Mouse (Mus musculus): Measurements from ENCODE around the gene Sbsn. TPM values are rescaled to one million over a fixed set of nuclear protein-coding genes. Genes with fewer than 3 reads are reported as not detected.

Sbsn gene
- 5.6 and 7.5 TPM in 2 replicates for polyA plus RNA-seq (2012; rRNA removed)

DNA sequence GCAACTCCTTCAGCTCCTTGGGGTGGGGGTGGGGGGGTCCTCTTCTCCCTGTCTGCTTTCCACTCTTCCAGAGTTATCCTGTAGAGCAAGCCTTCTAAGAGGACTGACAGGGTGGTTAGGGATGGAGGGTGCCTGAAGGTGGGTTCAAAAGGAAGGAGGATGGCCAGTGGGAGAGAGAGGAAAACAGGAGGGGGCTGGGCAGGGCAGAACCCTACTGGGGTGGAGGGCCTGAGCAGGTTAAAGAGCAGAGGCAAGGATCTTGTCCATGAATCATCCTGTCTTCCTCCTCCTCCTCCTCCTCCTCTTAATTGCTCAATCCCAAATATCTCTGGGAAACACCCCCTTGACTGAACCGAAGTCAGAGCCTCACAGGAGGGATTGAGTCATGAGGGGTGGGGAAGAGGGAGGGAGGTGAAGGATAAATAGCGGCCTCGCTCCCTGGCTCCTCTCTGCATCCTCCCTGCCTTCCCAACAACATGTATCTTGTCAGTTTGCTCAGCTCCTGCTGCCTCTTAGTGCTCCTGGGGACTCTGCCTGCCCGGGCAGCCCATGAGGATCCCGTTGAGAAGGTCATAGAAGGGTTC is at the start of gene Sbsn:
Sbsn (plus strand) TSS at position 386 of the 584 bp plus-strand sequence.

DNA sequence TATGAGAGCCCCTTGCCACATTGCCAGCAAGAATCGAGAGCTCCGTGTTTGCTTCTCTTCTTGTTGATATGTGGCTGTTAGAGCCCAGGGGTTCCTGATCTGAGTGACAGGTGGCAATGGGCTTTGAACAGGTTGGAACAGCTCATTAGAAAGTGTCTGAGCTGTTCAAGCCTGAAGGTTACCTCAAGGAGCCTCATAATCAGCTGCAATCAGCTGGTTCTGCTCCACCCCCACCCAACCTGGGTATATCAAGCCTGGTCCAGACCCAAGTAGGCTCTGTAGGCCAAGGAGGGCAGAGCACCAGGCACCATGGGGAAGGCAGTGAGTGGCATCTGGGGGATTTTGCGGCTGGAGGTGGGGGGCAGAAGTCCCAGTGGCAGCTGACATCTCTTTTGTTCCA is 39.3 kb upstream of the Sbsn start, which contains the start of gene Atp4a:
Atp4a (plus strand) TSS at position 268 of the 400 bp plus-strand sequence.

DNA sequence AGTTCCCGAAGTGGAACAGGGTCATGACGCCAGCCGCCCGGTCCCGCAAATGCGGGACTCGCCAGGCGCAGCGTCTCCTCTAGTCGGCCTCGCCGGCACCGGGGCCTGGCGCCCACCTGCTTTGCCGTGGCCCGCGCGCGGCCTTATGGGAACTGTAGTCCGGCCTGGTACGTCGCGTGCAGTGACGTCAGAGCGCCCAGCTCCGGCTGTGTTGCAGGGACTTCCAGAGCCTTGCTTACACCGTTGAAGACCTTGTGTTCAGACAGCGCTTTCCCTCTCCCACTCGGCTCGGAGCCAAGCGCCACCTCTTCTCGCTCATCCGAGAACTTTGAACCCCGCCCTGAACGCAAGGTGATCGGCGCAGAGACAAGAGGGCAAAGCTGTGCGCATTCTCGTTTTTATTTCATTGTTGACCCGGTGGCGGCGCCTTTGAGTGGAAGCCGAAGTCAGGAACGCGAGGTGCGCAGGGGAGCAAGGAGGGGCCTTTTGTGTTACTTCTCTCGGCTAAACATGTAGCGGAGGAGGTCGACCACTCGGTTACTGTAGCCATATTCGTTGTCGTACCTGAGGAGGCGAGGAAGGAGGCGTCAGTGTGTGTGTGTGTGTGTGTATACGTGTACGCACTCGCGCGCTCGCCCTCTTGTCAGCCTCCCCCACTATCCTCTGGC is 21.7 kb upstream of the Sbsn start, which contains the start of gene Tmem147:
Tmem147 (minus strand) TSS at position 145 of the 668 bp plus-strand sequence.

DNA sequence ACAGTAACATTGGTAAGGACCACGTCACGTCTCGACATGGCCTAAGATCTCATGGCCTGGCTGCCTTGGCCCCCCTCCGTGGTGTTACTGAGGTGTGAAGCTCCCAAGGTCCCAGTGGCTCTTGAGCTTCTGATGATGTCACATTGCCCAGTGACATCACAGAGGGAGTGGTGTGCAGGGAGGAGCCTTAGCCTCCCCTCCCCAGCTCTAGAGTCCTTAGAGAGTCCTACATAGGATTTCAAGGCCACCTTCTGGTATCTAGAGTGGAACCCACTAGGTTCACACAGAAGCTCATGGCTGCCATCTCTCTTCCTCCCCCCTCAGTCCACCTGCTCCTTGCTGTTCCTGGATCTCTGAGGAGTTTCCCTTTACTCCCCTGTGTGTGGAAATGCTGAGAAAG is 7.7 kb upstream of the Sbsn start, which contains the start of gene Gapdhs:
Gapdhs (minus strand) TSS at position 65 of the 400 bp plus-strand sequence.

DNA sequence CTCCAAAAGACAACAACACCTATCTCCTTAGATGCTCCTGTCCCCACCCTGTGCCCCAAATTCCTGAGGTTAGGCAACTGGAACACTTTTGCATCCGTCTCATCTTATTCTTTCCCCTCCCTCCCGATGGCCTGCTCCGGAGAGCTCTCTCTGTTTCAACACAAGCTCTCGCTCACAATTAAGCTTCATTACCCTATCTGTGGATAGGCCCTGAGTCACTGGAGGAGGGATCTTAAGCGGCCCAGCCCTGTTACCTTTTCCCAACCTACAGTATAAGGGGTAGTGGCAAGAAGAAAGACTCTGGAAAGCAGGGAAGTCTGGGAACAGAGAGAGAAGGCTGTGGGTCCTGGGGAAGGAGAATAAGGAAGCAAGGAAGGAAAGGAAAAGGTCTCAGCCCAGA is 12.2 kb downstream of the Sbsn start, which contains the start of gene Dmkn:
Dmkn (plus strand) TSS at position 301 of the 400 bp plus-strand sequence.

DNA sequence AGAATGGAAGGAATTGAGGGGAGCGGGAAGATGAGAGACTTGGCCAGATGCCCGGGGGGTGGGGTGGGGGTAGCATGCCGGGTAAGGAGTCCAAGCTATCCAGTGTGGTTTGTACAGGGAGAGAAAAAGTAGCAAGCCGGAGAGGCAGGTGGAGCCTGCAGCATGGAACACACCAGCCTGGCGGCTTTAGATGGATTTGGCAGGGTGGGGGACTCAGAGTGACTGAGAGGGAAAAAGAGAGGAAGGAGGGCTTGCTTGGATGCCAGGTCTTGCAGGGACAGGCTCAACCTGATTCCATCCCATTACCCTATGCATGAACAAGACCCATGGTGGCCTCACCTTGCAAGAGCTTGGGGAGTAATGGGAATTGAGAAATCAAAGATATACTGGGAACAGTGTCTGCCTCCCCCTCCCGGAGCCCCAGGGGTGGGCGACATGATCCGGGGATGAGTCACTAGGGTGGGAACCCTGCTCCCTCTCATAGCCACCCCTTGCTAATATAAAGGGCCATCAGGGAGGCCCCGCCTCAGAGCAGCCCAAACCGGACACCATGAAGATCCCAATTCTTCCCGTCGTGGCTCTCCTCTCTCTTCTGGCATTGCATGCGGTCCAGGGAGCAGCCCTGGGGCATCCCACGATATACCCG is 36.2 kb downstream of the Sbsn start, which contains the start of gene Krtdap:
Krtdap (plus strand) TSS at position 520 of the 646 bp plus-strand sequence.

Other genes starting within 250 kb of the Sbsn start
- gene Arhgap33, start 216.4 kb upstream of the Sbsn start, polyA plus RNA-seq (2012; rRNA removed), result 224 and 228 TPM in 2 replicates
- 7.7 and 8.1 TPM in 2 replicates for gene Hspb6, start 199.3 kb upstream of the Sbsn start, polyA plus RNA-seq (2012; rRNA removed)
- gene Proser3, start 199.2 kb upstream of the Sbsn start, polyA plus RNA-seq (2012; rRNA removed), result 24.6 and 24.9 TPM in 2 replicates
- 51.4 and 53.4 TPM in 2 replicates for gene Lin37, start 191.6 kb upstream of the Sbsn start, polyA plus RNA-seq (2012; rRNA removed)
- gene U2af1l4, start 188.2 kb upstream of the Sbsn start, polyA plus RNA-seq (2012; rRNA removed), result 90.6 and 105 TPM in 2 replicates
- 6.8 and 8.1 TPM in 2 replicates for gene Gm49396, start 188.1 kb upstream of the Sbsn start, polyA plus RNA-seq (2012; rRNA removed)
- 130 and 143 TPM in 2 replicates for gene Psenen, start 187.8 kb upstream of the Sbsn start, polyA plus RNA-seq (2012; rRNA removed)
- gene Igflr1, start 186.0 kb upstream of the Sbsn start, polyA plus RNA-seq (2012; rRNA removed), result 7.5 and 8.5 TPM in 2 replicates
- gene Kmt2b, start 162.7 kb upstream of the Sbsn start, polyA plus RNA-seq (2012; rRNA removed), result 69.9 and 74.4 TPM in 2 replicates
- gene Zbtb32, start 152.6 kb upstream of the Sbsn start, polyA plus RNA-seq (2012; rRNA removed), result 0.18 and 0.21 TPM in 2 replicates
- gene Upk1a, start 138.6 kb upstream of the Sbsn start, polyA plus RNA-seq (2012; rRNA removed), result 2.3 and 2.6 TPM in 2 replicates
- 788 and 848 TPM in 2 replicates for gene Cox6b1, start 125.3 kb upstream of the Sbsn start, polyA plus RNA-seq (2012; rRNA removed)
- not detected in 2 replicates for gene Etv2, start 115.6 kb upstream of the Sbsn start, polyA plus RNA-seq (2012; rRNA removed)
- 91.4 and 95.2 TPM in 2 replicates for gene Rbm42, start 101.2 kb upstream of the Sbsn start, polyA plus RNA-seq (2012; rRNA removed)
- gene Haus5, start 86.5 kb upstream of the Sbsn start, polyA plus RNA-seq (2012; rRNA removed), result 35.7 and 41.2 TPM in 2 replicates
- gene Pmis2, start 79.9 kb upstream of the Sbsn start, polyA plus RNA-seq (2012; rRNA removed), result not detected in 2 replicates
- not detected in 2 replicates for gene 2200002J24Rik, start 52.5 kb upstream of the Sbsn start, polyA plus RNA-seq (2012; rRNA removed)
- gene Atp4a, start 39.3 kb upstream of the Sbsn start, polyA plus RNA-seq (2012; rRNA removed), result 1.4 and 1.6 TPM in 2 replicates
- 182 and 186 TPM in 2 replicates for gene Tmem147, start 21.9 kb upstream of the Sbsn start, polyA plus RNA-seq (2012; rRNA removed)
- 0.09 and 0.11 TPM in 2 replicates for gene Gapdhs, start 7.8 kb upstream of the Sbsn start, polyA plus RNA-seq (2012; rRNA removed)
- 0.93 and 11.3 TPM in 2 replicates for gene Dmkn, start 12.3 kb downstream of the Sbsn start, polyA plus RNA-seq (2012; rRNA removed)
- 0.44 and 18.8 TPM in 2 replicates for gene Krtdap, start 36.4 kb downstream of the Sbsn start, polyA plus RNA-seq (2012; rRNA removed)
- 0.10 and 0.16 TPM in 2 replicates for gene Ffar2, start 72.3 kb downstream of the Sbsn start, polyA plus RNA-seq (2012; rRNA removed)
- 0.06 TPM in 1 of 2 replicates, not detected in the other for gene Ffar3, start 104.7 kb downstream of the Sbsn start, polyA plus RNA-seq (2012; rRNA removed)
- gene Ffar1, start 110.1 kb downstream of the Sbsn start, polyA plus RNA-seq (2012; rRNA removed), result not detected in 2 replicates
- 0.11 and 0.20 TPM in 2 replicates for gene Cd22, start 128.9 kb downstream of the Sbsn start, polyA plus RNA-seq (2012; rRNA removed)
- 1.3 and 1.9 TPM in 2 replicates for gene Mag, start 163.4 kb downstream of the Sbsn start, polyA plus RNA-seq (2012; rRNA removed)
- 0.43 TPM in 1 of 2 replicates, not detected in the other for gene Hamp2, start 173.2 kb downstream of the Sbsn start, polyA plus RNA-seq (2012; rRNA removed)
- gene Hamp, start 192.6 kb downstream of the Sbsn start, polyA plus RNA-seq (2012; rRNA removed), result not detected in 2 replicates
- 164 and 173 TPM in 2 replicates for gene Usf2, start 205.3 kb downstream of the Sbsn start, polyA plus RNA-seq (2012; rRNA removed)
- gene Lsr, start 222.0 kb downstream of the Sbsn start, polyA plus RNA-seq (2012; rRNA removed), result 19.5 and 20.0 TPM in 2 replicates
- 0.36 and 0.61 TPM in 2 replicates for gene Fam187b, start 222.3 kb downstream of the Sbsn start, polyA plus RNA-seq (2012; rRNA removed)

All from central nervous system, embryonic 14 days (tissue).